Mouse (Mus musculus): ENCODE results near the gene Prkaa1. TPM values are rescaled to one million over a fixed set of nuclear protein-coding genes. Genes with fewer than 3 reads are reported as not detected.
"Not testable (repeated sequence)": the region's sequence is repeated elsewhere in the genome, so short reads cannot be mapped to it uniquely, and the experiment has no call there.

Prkaa1 gene
- polyA plus RNA-seq, 1 experiment from 2014 or later = 14.8 TPM

DNA sequence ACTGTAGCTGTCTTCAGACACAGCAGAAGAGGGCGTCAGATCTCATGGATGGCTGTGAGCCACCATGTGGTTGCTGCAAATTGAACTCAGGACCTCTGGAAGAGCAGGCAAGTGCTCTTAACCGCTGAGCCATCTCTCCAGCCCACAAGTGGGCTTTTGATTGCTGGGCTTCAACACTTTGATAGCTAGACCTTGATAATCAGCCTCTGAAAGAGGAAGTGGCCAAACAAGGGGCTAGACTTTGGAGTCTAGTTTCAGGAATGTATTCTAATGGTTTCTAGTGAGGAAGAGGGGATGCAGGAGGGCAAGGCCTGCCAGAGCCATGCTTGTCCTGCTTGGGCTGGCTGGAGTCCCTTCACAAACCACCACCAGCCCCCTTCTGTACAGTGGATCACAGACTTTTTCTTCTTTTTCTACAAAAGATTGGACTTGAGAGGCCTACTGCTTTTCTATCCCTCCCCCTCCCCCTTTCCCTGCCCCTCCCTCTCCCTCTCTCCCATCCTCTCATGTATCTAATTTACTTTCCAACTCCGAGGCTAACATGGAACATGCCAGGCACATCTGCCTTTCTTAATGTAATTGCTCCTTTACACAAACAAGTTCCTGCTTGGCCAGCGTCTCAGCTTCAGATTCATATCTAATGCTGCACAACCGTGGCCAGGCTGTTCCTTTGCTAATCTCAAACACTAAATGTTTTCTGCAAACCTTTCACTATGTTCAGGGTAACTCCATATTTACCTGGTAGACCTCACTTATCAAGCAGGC lies 15.3 kb upstream of the Prkaa1 start:
- ATAC-seq = no peak
- 83% methylated on average over 5 of the region's 5 CpGs for WGBS
- no peak overlapping the region for H3K9ac ChIP-seq (replicated peaks; ENCODE audit: low read depth, low read length)
- H3K4me1 ChIP-seq (replicated peaks; ENCODE audit: control insufficient read depth, insufficient read depth, low read length) = no peaks in the 10 kb centered on the region
- H3K9me3 ChIP-seq (ENCODE audit: control insufficient read depth, low read length) = no peaks in the 10 kb centered on the region
- H3K27me3 ChIP-seq (replicated peaks; ENCODE audit: control insufficient read depth, insufficient read depth, low read length) = no peaks in the 10 kb centered on the region
- H3K36me3 ChIP-seq (ENCODE audit: control insufficient read depth, insufficient read depth) = peaks cover 7% of the 10 kb centered on the region
- H3K4me2 ChIP-seq (ENCODE audit: low read length) = no peak overlapping the region
- H3K27ac ChIP-seq (ENCODE audit: low read length) = no peak overlapping the region
- no peak overlapping the region for H3K4me3 ChIP-seq (replicated peaks; ENCODE audit: low read length)

DNA sequence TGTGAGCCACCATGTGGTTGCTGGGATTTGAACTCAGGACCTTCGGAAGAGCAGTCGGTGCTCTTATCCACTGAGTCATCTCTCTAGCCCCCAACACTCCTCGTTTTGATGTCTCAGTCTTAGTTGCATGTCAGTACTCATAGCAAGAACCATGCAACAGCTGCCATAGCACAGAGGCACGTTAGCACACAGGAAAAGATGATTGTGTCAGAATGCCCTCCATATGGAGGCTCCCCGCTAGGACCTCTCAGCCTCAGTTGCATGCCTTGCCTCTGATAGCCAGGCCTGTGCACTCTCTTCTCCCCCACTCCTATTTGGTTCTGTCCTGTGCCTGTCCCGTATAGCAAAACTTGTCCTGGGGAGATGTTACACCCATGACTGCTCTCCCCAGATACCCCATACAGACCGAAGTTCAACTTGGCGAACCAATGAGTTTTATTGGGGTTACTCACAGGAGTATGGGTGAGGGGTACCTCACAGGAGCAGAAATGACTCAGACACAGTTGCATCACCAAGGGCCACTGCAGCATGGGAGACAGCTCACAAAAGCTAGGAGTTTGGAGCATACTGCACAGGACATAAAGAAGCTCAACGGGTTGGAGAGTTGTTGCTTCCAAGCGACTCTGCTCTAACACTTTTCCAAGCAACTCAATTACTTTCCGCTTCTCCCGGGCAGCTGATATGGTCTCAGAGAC lies 14.4 kb upstream of the Prkaa1 start:
- Histone ChIP-seq H3K4me1 (replicated peaks; ENCODE audit: control insufficient read depth, insufficient read depth, low read length) (no peaks in the 10 kb centered on the region), H3K9me3 (ENCODE audit: control insufficient read depth, low read length) (no peaks in the 10 kb centered on the region), H3K27ac (ENCODE audit: low read length) (no peak overlapping the region), H3K4me3 (replicated peaks; ENCODE audit: low read length) (no peak overlapping the region), H3K9ac (replicated peaks; ENCODE audit: low read depth, low read length) (no peak overlapping the region), H3K36me3 (ENCODE audit: control insufficient read depth, insufficient read depth) (peaks cover 6% of the 10 kb centered on the region), H3K4me2 (ENCODE audit: low read length) (no peak overlapping the region), H3K27me3 (replicated peaks; ENCODE audit: control insufficient read depth, insufficient read depth, low read length) (no peaks in the 10 kb centered on the region)
- no peak for ATAC-seq
- WGBS = 94% methylated on average over 12 of the region's 12 CpGs

DNA sequence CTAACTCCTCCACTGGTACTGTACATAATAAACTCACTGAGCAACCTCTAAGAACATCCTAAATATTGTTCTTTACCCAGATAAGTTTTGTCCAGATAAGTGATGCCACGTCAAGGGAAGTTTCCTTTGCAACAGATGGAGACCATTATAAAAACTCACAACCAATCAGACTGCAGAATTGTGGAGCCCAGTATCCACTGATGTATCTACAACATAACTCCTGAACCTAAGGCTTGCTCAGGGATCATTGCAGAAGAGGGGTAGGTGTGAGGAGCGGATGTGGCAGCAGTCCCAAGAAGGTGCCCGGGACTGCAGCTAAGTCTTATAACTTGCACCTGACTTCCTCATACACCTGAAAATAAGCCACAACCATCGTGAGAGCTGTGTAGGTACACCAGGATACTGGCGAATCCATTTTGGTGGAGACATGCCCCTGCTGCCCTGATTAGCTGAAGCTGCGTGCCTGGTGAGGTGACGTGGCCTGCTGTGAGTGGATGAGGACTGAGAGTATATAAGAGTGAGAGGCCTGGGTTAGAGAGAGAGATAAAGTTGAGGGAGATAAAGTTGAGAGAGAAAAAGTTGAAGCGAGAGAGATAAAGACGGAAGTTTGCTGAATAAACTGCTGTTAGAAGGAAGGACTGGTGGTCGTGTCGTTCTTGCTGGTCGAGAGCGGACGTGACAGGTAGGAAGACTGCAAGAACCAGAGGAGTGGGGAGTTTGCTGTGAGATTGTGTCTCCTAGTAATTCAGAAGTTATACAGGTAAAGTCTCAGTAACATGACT lies 12.6 kb upstream of the Prkaa1 start:
- not testable (repeated sequence) for H3K27me3 ChIP-seq (replicated peaks; ENCODE audit: control insufficient read depth, insufficient read depth, low read length); ATAC-seq

DNA sequence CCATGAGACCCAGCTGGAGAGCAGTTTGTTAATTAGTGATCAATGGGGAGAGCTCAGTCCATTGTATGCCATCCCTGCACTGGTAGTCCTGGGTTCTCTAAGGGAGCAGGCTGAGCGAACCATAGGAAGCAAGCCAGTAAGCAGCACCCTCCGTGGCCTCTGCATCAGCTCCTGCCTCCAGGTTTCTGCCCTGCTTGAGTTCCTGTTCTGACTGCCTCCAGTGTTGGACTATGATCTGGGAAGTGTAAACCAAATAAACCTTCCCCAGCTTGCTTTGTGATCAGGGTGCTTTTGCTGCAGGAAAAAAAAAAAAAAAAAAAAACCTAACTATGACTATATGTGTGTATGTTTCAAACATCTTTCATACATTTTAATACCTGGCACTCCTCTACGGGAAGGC lies 10.4 kb upstream of the Prkaa1 start:
- Histone ChIP-seq H3K4me1 (replicated peaks; ENCODE audit: control insufficient read depth, insufficient read depth, low read length) (peaks cover 5% of the 10 kb centered on the region), H3K36me3 (ENCODE audit: control insufficient read depth, insufficient read depth) (no peaks in the 10 kb centered on the region), H3K27ac (ENCODE audit: low read length) (no peak overlapping the region), H3K9me3 (ENCODE audit: control insufficient read depth, low read length) (no peaks in the 10 kb centered on the region), H3K9ac (replicated peaks; ENCODE audit: low read depth, low read length) (no peak overlapping the region), H3K4me3 (replicated peaks; ENCODE audit: low read length) (no peak overlapping the region), H3K27me3 (replicated peaks; ENCODE audit: control insufficient read depth, insufficient read depth, low read length) (no peaks in the 10 kb centered on the region), H3K4me2 (ENCODE audit: low read length) (no peak overlapping the region)
- ATAC-seq = no peak
- 48% methylated on average over 3 of the region's 3 CpGs for WGBS

More for the DNA sequence above, 12.6 kb upstream of the Prkaa1 start:
- H3K9ac ChIP-seq (replicated peaks; ENCODE audit: low read depth, low read length); H3K4me1 ChIP-seq (replicated peaks; ENCODE audit: control insufficient read depth, insufficient read depth, low read length); H3K4me3 ChIP-seq (replicated peaks; ENCODE audit: low read length); H3K4me2 ChIP-seq (ENCODE audit: low read length); H3K9me3 ChIP-seq (ENCODE audit: control insufficient read depth, low read length); H3K36me3 ChIP-seq (ENCODE audit: control insufficient read depth, insufficient read depth); H3K27ac ChIP-seq (ENCODE audit: low read length): not testable (repeated sequence)
- 90% methylated on average over 14 of the region's 14 CpGs for WGBS

DNA sequence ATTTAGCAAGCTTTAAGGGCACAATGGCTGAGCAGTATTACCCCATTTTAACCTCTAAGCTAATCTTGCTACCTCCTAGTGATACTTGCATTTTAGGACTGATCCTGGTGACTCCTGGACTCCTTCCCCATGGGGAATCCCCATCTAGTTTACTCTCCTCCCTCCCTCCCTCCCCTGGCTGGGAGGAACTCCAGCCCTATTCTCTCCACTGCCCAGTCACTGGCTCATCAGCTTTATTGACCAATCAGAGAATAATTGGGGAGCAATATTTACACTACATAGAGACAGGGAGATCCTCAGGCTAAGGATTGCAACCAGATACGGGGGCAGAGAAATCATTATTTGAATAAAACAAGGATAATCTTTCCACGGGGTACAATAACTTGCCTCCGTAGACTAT lies 9.5 kb upstream of the Prkaa1 start:
- no peak overlapping the region for H3K4me2 ChIP-seq (ENCODE audit: low read length)
- WGBS = 62% methylated on average over 3 of the region's 3 CpGs
- peaks cover 8% of the 10 kb centered on the region for H3K4me1 ChIP-seq (replicated peaks; ENCODE audit: control insufficient read depth, insufficient read depth, low read length)
- H3K4me3 ChIP-seq (replicated peaks; ENCODE audit: low read length) = no peak overlapping the region
- H3K36me3 ChIP-seq (ENCODE audit: control insufficient read depth, insufficient read depth) = no peaks in the 10 kb centered on the region
- no peak overlapping the region for H3K27ac ChIP-seq (ENCODE audit: low read length)
- no peaks in the 10 kb centered on the region for H3K27me3 ChIP-seq (replicated peaks; ENCODE audit: control insufficient read depth, insufficient read depth, low read length)
- no peak for ATAC-seq
- H3K9ac ChIP-seq (replicated peaks; ENCODE audit: low read depth, low read length) = no peak overlapping the region
- H3K9me3 ChIP-seq (ENCODE audit: control insufficient read depth, low read length) = no peaks in the 10 kb centered on the region

DNA sequence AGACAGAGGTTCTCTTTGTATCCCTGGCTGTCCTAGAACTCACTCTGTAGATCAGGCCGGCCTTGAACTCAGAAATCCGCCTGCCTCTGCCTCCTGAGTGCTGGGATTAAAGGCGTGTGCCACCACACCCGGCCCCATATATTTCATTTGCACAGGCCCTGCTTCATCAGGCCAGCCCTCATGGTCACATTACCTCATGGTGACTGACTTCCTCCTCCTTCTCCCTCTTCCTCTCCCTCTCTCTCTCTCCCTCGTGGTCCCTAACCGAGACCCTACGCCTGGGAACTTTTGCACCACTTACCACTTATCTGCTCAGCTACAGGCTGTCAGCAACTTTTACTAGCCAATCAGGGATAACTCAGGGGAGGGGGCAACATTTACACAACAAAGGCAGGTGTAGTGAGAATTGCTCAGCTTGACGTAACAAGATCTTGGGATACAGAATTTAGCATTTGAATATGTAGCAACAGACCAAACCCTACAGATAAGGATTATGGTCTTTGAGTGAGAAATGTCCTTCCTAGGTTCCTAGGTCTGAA lies 8.6 kb upstream of the Prkaa1 start:
- ATAC-seq = no peak
- no peaks in the 10 kb centered on the region for H3K27me3 ChIP-seq (replicated peaks; ENCODE audit: control insufficient read depth, insufficient read depth, low read length)
- no peak overlapping the region for H3K27ac ChIP-seq (ENCODE audit: low read length)
- no peaks in the 10 kb centered on the region for H3K36me3 ChIP-seq (ENCODE audit: control insufficient read depth, insufficient read depth)
- no peak overlapping the region for H3K9ac ChIP-seq (replicated peaks; ENCODE audit: low read depth, low read length)
- peaks cover 8% of the 10 kb centered on the region for H3K4me1 ChIP-seq (replicated peaks; ENCODE audit: control insufficient read depth, insufficient read depth, low read length)
- H3K4me2 ChIP-seq (ENCODE audit: low read length) = no peak overlapping the region
- 86% methylated on average over 8 of the region's 8 CpGs for WGBS
- no peaks in the 10 kb centered on the region for H3K9me3 ChIP-seq (ENCODE audit: control insufficient read depth, low read length)
- no peak overlapping the region for H3K4me3 ChIP-seq (replicated peaks; ENCODE audit: low read length)

DNA sequence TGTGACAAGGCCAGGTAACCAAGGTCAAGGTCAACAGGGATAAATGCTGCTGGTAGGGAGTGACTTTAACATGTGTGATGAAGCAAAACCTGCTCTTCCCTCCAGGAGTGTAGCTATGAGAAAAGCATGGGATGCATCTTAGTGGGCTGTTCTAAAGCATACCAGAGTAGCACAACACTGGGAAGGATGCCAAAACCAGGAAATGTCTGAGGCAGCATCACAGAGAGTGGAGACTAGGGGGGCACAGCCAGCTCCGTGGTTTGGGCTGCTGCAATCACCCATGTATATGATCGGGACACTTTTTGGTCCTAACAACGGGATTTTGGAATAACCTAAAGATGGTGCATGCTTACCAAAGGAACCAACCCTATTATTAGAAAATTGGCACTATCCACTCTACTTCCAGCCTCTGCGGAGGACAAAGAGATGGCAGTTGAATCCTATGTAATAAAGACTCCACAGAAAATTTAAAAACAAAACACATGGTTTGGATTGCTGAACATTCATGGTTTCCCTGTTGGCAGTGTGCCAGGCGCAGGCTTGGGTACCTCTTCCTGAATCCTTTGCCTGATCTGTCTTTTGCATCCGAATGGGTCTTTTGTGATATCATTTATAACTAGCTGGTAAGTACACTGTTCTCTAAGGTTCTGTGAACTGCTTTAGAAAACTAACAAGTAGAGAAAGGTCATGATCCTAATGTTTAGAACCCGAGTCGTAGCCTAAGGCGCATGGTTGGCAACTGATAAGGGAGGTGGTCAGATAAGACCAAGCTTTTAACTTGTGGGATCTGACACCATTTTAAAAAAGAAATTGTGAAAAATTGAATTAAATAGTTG lies 5.4 kb upstream of the Prkaa1 start:
- H3K9me3 ChIP-seq (ENCODE audit: control insufficient read depth, low read length) = no peaks in the 10 kb centered on the region
- H3K4me1 ChIP-seq (replicated peaks; ENCODE audit: control insufficient read depth, insufficient read depth, low read length) = peaks cover 8% of the 10 kb centered on the region
- no peaks in the 10 kb centered on the region for H3K36me3 ChIP-seq (ENCODE audit: control insufficient read depth, insufficient read depth)
- H3K27ac ChIP-seq (ENCODE audit: low read length) = peak overlapping the region; percentile 52; the same call in 1 of the 2 replicates
- 31% methylated on average over 9 of the region's 9 CpGs for WGBS
- H3K4me2 ChIP-seq (ENCODE audit: low read length) = peak overlapping the region; percentile 36
- ATAC-seq = peak; percentile 91
- H3K27me3 ChIP-seq (replicated peaks; ENCODE audit: control insufficient read depth, insufficient read depth, low read length) = no peaks in the 10 kb centered on the region
- 0 out of 2 replicates have a peak overlapping the region, but pooled peaks have one; percentile 5 for H3K9ac ChIP-seq (replicated peaks; ENCODE audit: low read depth, low read length)
- H3K4me3 ChIP-seq (replicated peaks; ENCODE audit: low read length) = no peak overlapping the region

DNA sequence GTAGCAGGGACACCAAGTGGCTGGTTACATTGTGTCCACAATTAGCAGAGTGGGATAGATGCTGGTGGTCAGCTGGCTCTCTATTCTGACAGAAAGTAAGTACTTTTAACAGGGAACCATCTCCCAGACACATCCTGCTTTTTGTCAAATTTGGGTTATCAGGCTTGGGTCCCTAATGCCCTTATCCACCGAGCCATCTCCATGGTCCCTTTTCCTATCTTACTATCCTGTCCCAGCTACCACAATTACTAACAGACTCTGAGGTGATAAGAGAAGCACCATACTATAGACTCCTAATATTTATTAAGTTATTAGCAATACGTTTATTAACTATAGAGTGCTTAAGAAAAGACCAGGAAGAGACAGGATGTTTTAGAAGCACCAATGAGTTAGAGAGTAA lies 4.3 kb upstream of the Prkaa1 start:
- no peak overlapping the region for H3K4me2 ChIP-seq (ENCODE audit: low read length)
- no peak overlapping the region for H3K4me3 ChIP-seq (replicated peaks; ENCODE audit: low read length)
- no peaks in the 10 kb centered on the region for H3K36me3 ChIP-seq (ENCODE audit: control insufficient read depth, insufficient read depth)
- 88% methylated on average over 2 of the region's 2 CpGs for WGBS
- no peak overlapping the region for H3K9ac ChIP-seq (replicated peaks; ENCODE audit: low read depth, low read length)
- no peak overlapping the region for H3K27ac ChIP-seq (ENCODE audit: low read length)
- no peaks in the 10 kb centered on the region for H3K9me3 ChIP-seq (ENCODE audit: control insufficient read depth, low read length)
- no peaks in the 10 kb centered on the region for H3K27me3 ChIP-seq (replicated peaks; ENCODE audit: control insufficient read depth, insufficient read depth, low read length)
- peaks cover 9% of the 10 kb centered on the region for H3K4me1 ChIP-seq (replicated peaks; ENCODE audit: control insufficient read depth, insufficient read depth, low read length)
- ATAC-seq = no peak

Data from forebrain, embryonic 16.5 days (tissue).